Mouse (Mus musculus) frontal cortex, postnatal 10 days (tissue): ENCODE measurements at regions not wholly inside any gene's neighbourhood (a gene's known extent, or its start where the extent isn't known, plus 50 kb on each side); places are given as distances from the start of the nearest gene placed in this dataset.

ENCODE experiments used
- DNase-seq, 2 experiments: peaks; one replicate each; pipeline ENCODE4 v3.0.0; 2022; ENCODE audit warnings: low spot score in 2 of 2, mixed read lengths in 1 of 2

DNA sequence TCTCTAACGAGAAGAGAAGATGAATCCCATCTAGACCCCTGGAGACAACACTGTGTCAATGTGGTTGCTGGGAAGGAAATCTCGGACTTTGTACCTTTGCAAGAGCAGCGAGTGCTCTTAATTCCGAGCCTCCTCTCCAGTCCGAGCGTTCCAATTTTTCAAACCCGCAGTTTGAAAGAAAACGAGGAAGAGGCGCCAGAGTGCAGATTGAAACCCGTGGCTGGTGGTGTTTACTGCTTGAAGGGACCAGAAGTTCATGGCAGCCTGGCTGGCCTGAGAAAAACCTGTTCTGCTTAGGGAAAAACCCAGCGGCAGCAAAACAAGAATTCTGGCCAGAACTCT, 83.7 kb upstream of the Zfp648 start:
- no peak for DNase-seq

DNA sequence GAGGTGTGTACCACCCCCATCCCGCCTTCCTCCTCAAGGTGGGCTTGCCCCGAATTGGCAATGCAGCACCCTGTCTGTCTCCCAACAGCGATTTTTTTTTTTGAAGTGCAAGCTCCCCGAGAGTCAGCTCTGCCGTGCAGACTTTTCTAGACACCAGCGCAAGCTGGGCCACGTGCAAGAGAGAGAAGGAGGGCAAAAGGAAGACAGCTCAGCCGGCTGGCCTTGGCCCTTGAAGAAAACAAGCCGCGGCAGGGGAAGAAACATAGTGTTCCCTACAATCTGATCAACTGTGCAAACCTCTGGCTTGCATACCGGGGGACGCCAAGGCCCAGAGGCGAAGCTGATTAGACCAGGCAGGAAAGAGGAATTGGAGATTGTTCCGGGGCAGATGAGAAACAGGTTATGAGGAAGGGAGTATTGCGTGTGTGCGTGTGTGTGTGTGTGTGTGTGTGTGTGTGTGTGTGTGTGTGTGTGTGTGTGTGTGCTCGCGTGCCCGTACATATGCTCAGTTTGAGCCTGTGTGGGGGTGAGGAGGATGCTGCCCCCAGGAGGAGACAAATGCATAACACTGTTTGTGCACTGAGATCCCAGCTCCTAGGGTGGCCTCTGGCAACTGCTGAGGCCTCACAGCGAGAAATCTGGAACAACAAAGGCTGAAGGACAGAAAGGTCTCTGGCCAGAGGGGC, 83.2 kb upstream of the Zfp648 start:
- peak; percentile 52 to 53 for DNase-seq

DNA sequence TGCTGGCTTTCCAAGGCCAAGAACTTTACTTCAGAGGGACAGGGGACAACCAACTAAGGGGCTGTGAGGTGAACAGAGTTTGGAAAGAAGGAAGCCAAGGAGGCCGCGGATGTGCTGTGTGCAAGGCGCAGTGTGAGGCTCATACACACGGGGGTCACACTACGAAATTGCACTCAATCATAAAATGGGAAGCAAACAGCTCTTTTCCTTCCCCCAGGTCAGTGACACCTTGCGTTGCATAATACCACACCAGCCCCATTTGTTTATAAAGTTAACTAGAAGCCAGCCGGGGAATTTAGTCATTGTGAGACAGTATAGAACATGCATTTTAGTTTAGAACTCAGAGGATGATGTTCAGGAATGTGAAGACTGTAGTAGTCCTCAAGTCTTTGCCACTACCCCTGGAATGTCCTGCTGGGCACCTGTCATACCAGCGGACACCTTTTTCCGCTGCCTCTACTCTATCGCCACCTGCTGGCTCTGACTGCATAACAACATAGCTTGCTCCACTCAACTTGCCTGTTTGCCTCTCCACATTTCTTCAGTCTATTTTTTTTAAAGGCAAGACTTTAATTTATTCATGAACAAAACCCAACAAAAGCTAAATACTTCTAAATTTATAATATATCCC, 82.5 kb upstream of the Zfp648 start:
- DNase-seq: peak in 1 of 2 experiments; percentile 68

DNA sequence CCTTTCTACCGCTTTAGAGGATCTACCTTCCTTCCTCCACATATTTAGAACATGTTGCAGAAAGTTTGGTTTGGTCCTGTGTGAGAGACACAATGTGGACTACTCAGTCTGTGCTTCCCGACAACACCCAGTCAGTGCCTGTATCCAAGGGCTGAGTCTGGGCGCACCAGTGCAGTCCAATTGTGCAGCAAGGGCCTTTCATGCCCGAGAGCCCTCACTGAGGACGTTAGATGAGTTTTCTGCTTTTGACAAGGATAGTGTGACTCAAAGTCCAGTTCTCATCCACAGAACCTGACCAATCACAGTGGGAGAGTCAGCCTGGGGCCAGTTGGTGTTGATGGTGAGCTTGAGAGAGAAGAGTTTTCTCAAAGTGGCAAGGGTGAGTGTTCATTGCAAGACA, 81.4 kb upstream of the Zfp648 start:
- DNase-seq: no peak

DNA sequence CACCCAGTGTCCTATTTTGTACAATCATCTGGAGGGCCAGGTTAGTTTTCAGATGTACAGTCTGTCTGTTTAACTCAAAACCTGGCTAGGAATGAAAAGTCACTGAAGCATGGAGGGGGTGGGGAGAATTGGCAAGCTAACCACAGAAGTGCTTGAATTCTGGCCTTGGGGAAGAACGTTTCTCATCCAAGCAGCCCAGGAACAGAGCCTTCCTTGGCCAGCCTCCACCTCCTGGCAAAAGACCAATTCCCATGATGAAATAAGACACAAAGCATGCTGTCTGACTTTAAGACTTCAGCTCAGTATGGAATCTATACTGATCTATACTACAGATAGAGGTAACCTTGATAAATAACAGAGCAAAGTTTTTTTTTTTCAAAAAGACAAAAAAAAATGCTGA, 80.3 kb upstream of the Zfp648 start:
- DNase-seq: peak; percentile 50 to 56

DNA sequence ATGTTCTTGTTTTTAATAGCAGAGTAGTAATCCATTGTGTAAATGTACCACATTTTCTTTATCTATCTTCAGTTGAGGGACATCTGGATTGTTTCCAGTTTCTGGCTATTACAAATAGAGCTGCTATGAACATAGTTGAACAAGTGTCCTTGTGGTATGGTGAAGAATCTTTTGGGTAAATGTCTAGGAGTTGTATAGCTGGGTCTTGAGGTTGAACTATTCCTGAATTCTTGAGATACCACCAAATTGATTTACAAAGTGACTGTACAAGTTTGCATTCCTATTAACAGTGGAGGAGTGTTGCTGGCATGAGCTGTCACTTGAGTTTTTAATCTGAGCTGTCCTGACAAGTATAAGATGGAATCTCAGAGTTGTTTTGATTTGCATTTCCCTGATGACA, 76.0 kb upstream of the Zfp648 start:
- DNase-seq: no peak

DNA sequence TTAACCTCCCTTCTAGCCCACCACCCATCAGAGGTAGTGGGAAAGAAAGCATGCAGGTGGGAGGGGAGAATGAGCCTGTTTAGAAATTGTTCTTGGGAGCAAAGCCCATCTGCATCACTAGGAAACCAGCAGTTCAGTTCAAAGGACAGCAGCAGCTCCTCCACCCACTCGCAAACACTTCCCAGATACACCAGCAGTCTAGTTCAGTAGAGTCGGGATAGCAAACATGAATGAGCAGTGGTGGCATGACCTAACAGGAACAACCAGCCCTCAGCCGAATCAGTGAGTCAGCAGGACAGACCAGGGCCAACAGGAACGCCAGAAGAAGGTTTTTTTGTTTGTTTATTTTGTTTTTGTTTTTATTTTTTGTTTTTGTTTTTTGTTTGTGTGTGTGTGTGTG, 74.5 kb upstream of the Zfp648 start:
- no peak for DNase-seq

DNA sequence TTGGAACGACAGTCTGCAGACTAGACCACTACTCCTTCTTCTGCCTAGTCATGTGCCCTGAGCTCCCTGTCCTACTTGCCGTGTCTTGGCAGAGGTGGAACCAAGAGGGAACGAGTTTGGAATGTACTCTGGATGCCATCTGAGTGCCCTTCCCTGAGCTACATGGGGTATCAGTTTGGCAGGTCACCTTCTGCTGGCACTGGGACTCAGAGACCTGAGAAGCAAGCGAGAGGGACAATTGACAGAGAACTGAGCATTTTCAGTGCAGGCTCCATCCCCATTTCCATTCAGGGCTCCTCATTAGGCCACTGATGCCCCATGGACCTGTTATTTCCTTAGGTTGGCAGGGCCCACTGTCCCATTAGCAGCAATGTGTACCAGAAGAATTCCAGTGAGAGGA, 61.5 kb upstream of the Zfp648 start:
- DNase-seq: peak in 1 of 2 experiments; percentile 65

DNA sequence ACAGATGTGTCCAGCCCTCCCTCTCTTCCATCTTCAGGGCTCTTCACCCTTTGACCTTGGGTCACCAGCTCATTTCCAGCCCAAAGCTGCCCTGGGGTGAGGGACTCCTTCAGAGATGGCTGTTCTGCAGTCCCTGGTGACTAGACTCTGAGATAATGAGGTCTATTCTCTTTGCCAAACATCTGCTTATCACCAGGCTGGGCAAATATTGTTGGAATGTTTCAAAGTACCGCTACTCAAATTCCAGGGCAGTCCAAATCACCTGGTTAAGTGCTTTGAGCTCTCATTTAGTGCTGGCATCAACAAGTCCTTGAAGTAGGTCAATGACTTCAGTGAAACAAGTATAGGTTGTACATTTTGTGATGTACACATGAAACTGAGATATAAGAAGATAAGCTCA, 57.3 kb upstream of the Zfp648 start:
- no peak for DNase-seq

DNA sequence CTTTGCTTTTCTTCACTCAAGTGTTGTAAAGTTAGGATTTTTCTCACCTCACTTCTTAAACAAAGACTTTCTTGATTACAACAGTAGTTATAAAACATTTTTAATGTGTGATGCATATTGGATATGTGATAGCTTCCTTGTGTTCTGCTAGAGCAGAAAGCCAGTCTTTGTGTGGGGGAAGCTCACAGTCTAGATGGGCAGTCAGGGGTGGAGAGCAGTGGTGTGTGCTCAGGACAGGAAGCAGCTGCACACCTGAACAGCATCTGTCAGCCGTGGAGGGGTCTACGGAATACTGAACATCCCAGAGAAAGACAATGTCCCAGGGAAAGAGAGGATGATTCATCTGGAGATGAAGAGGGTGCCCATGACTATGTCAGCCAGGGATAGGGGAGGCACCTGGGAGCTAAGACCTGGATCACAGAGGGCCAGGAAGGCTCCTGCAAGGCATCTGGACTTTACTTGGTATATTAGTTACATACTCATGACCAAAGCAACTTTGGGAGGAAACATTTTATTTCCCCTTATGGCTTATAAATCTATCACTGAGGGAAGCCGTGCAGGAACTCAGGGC, 53.9 kb upstream of the Zfp648 start:
- DNase-seq: no peak

DNA sequence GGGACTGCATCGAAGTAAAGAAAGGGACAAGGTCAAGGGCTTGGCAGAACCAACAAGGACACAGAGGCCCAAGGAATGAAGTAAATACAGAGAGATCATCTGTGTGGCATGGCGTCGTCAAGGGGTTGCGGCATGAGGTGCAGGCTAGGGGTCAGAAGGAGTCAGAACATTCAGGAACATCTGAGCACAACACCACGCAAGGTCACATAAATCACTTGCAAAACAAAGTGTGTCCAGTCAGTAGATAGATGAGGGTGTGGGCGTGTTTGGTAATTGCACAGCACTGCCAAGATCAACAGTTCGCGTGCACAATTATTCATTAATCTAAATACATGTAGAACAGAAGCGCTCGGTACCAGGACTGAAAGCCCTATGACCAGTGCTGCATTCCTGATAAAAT, 52.0 kb upstream of the Zfp648 start:
- no peak for DNase-seq

DNA sequence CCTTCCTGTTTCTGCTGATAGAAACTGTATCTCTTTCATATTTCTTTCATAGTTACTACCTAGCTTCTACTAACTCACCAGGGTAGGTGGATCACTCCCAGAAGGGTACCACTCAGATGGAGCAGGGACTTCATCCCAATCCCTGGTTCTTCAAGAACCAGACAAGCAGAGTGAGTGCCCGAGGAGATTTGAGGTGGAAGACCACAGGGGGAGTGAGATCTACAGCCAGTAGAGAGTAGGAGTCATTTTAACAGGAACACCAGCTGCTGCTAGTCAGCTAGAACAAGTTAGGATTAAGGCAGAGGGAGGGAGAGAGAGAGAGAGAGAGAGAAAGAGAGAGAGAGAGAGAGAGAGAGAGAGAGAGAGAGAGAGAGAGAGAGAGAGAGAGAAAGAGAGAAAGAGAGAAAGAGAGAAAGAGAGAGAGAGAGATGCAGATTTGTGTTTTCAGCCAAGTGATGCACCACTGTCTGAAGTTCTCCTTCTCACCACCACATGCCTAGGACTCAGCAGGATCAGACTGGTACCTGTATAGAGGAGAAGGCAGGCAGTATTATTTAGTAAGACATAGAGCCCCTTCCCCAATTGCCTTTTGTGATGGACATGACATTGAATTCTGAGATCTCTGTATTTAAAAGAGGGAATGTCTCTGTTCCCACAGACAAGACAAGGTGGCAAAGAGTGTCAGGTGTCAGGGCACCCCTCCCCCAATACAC, 51.4 kb upstream of the Zfp648 start:
- DNase-seq: no peak

DNA sequence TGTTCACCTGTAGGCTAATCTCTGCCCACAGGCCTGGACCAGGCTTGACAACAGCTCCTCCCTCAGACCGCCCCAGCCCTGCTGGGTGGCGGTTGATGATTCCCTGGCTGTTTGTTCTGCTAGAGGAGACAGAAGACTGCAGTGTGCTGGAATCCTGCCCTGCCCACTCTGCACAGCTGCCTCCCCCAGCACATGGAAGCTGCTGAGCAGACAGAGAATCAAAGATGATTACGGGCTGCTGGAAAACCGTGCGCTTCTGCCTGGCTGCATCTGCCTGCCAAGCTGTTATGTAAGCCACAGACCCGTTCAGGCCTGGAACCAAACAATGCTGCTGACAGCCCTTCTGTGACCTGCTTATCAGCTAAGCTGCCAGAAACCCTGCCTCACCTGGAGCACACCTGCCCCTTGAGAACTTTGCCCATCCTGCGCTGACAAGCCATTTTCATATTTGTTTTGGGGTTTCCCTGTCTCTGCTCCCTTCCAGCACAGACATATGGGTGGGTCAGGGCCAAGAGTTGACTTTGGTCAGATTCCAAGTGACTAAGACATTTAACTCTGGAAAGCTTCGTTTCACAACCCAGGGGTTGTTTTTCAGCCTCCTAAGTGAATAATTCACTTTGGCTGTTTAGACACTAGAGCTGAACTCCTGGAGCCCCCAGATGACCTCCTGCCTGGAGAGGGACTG, 50.7 kb upstream of the Zfp648 start:
- DNase-seq: peak; percentile 76 to 88
